Mouse (Mus musculus): Measurements from ENCODE around the gene Ear14. TPM values are rescaled to one million over a fixed set of nuclear protein-coding genes. Genes with fewer than 3 reads are reported as not detected.

Gene Ear14
- not detected for polyA plus RNA-seq (2017; shearing (Covaris generic))

GRCm38 (mm10) chr14:51203115-51203514 is at the start of gene Ear14:
Gene Ear14 (plus strand): TSS chr14:51203391.

GRCm38 (mm10) chr14:51161976-51162375 is 41.2 kb upstream of the Ear14 start, which contains the start of gene Rnase2b:
Gene Rnase2b (plus strand): TSS chr14:51162260.

GRCm38 (mm10) chr14:51199098-51200023 is 3.8 kb upstream of the Ear14 start, which contains the start of gene Ang2:
Gene Ang2 (minus strand): TSS chr14:51199148.

Other genes starting within 250 kb of the Ear14 start
- gene Pnp2, start 247.4 kb upstream of the Ear14 start, polyA plus RNA-seq (2017; shearing (Covaris generic)): 0.36 TPM
- gene Rnase10, start 195.6 kb upstream of the Ear14 start, polyA plus RNA-seq (2017; shearing (Covaris generic)): not detected
- not detected for gene Rnase9, start 161.5 kb upstream of the Ear14 start, polyA plus RNA-seq (2017; shearing (Covaris generic))
- not detected for gene Rnase11, start 153.2 kb upstream of the Ear14 start, polyA plus RNA-seq (2017; shearing (Covaris generic))
- gene Rnase12, start 145.7 kb upstream of the Ear14 start, polyA plus RNA-seq (2017; shearing (Covaris generic)): not detected
- gene Olfr750, start 129.0 kb upstream of the Ear14 start, polyA plus RNA-seq (2017; shearing (Covaris generic)): 0.20 TPM
- 12.8 TPM for gene Rnase4, start 112.3 kb upstream of the Ear14 start, polyA plus RNA-seq (2017; shearing (Covaris generic))
- 3.1 TPM for gene Ang, start 112.2 kb upstream of the Ear14 start, polyA plus RNA-seq (2017; shearing (Covaris generic))
- not detected for gene Eddm3b, start 89.0 kb upstream of the Ear14 start, polyA plus RNA-seq (2017; shearing (Covaris generic))
- gene Rnase6, start 79.5 kb upstream of the Ear14 start, polyA plus RNA-seq (2017; shearing (Covaris generic)): 1.1 TPM
- gene Rnase1, start 56.6 kb upstream of the Ear14 start, polyA plus RNA-seq (2017; shearing (Covaris generic)): not detected
- gene Rnase2b, start 41.1 kb upstream of the Ear14 start, polyA plus RNA-seq (2017; shearing (Covaris generic)): not detected
- not detected for gene Ang2, start 4.2 kb upstream of the Ear14 start, polyA plus RNA-seq (2017; shearing (Covaris generic))
- gene Rnase2a, start 52.7 kb downstream of the Ear14 start, polyA plus RNA-seq (2017; shearing (Covaris generic)): not detected
- gene Gm7247, start 158.4 kb downstream of the Ear14 start, polyA plus RNA-seq (2017; shearing (Covaris generic)): not detected
- 0.04 TPM for gene Vmn2r88, start 207.4 kb downstream of the Ear14 start, polyA plus RNA-seq (2017; shearing (Covaris generic))
- gene Vmn2r89, start 248.5 kb downstream of the Ear14 start, polyA plus RNA-seq (2017; shearing (Covaris generic)): not detected

Data from CD4-positive, CD25-positive, alpha-beta regulatory T cell (primary cell).